Mouse (Mus musculus): ENCODE measurements around the gene Cped1. TPM values are rescaled to one million over a fixed set of nuclear protein-coding genes. Genes with fewer than 3 reads are reported as not detected.
A peak's percentile ranks its signal among the peaks of the same experiment; 100 is the strongest.

The Cped1 gene
- 10 to 100 TPM; 34.3 to 43.2 TPM for total RNA-seq (2021)
- long read RNA-seq, experiment 1, partial matches to known transcripts = 4 of 15 reads
- long read RNA-seq, experiment 1, other reads (novel, unspliced or antisense) = 10 of 15 reads
- long read RNA-seq, experiment 2, full-length matches to known transcripts = 5 of 17 reads
- long read RNA-seq, experiment 2, partial matches to known transcripts = 3 of 17 reads
- long read RNA-seq, experiment 2, other reads (novel, unspliced or antisense) = 9 of 17 reads

- DNase-seq = peak; percentile 86 to 90
Measured at GRCm38 (mm10) chr6:21985732-21986540, at the start of gene Cped1. Cped1 (plus strand) TSS chr6:21985916.

GRCm38 (mm10) chr6:21937981-21938635 is 47.6 kb upstream of the Cped1 start:
- no peak for DNase-seq

DNA sequence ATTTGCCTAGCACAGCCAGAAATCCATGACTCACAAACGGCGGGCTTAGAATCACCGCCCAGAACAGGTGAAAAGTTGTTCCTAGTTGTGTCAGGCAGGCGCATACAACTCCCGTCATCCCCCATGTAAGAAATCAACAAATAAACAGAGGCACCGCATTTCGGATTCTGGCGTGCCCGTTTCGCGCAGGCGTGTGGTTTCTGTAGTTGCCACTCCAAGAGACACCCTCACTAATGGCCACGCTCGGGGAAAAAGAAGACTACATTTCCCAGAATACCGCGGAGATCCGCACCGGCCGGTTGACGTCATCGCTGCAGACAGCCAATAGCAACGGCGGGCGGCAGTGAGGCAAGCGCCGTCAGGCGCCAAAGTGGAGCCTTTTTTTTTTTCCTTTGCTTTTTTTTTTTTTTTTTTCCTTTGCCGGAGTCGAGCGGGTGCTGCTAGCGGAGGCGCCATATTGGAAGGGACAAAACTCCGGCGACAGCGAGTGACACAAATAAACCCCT is 36.4 kb upstream of the Cped1 start, which contains the start of gene Ing3:
Gene Ing3, plus strand, starts transcription at position 346 of the 506 bp plus-strand sequence.
- DNase-seq = peak; percentile 97 to 98

DNA sequence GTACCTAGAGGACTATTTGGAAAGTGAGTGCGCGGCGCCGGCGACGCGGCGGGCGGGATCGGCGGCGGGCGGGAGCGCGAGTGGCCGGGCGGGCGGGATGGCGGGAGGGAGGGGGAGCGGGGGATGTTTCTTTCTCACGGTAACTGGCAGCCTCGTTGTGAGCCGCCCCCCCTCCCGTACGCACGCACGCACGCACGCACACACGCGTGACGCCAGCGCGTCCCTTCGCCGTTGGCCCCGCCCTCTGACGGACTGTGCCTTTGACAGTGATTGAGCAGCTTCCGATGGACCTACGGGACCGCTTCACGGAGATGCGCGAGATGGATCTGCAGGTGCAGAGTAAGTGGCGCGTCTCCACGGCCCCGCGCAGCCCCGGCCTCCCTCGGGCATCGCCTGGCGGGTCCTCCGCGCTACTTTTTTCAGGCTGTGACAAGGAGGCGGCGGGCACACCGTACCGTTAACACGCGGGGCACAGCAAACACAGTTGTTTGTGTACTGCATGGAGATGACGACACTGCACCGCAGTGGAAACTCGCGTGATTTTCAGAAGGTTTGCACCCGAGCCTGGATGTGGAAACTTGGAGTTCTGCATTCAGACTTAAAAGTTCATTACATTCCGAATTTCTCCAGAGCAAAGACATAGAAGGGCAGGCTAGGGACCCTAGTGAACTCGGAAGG is 35.8 kb upstream of the Cped1 start:
- DNase-seq = peak; percentile 97 to 99

DNA sequence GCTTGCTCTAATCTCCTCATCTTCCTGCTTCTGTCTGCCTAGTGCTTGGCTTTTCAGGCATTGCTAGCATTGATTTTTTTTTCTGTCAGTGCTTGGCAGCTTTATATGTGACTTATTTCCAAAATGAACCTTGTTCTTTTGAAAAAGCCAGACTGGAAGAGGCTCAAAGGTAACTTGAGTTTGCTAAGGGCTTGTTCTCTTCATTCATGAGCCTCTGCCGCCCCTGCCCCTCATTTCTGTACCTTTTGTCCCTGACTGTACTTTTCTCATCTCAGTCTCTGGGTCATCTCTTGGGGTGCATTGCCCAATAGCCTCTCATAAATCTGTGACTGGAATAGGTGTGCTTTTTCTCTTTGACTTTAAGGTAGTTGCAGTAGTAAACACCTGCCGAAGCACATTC is 35.0 kb upstream of the Cped1 start:
- DNase-seq = no peak

DNA sequence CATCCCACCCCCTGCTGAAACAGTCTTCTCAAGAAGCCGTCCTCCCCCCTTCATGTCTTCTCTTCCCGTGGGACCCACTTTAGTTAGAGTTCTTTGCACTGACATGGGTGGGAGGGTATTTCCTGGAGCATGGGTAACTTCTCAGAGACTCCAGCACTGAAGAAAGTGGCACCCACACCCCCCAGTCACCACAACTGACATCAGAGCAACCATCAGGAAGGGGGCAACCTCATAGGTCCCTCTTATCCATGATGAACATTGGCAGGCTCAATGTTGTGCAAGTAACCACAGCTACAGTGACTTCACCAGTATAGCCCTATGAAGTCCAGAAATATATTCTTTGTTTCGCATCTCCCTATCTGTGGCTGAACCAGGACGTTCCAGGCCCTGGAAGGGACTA is 30.2 kb upstream of the Cped1 start:
- no peak for DNase-seq

GRCm38 (mm10) chr6:21958922-21959321 is 26.8 kb upstream of the Cped1 start:
- no peak for DNase-seq

- no peak for DNase-seq
Measured at GRCm38 (mm10) chr6:21959909-21960308, 25.8 kb upstream of the Cped1 start.

GRCm38 (mm10) chr6:21977532-21977931 is 8.2 kb upstream of the Cped1 start:
- no peak for DNase-seq

DNA sequence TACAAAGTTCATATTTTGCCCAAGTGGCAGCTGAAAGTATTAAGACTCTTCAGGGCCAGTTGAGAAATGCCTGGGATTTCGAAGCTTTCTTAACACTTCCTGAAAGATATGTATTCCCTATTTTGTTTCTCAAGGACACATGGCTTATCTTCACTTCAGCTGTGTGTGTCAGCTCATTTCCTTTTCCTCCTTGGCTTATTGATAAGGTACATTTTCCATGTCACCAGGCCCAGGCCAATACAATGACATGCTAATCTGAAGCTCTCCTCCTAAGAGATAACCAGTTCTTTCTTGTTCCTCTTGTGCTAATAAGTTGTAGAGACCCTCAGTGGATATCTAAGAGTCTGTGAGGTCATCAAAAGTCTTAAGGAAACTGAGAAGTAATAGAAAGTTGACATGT is 4.6 kb upstream of the Cped1 start:
- DNase-seq = no peak

GRCm38 (mm10) chr6:21984990-21985731 is 555 bp upstream of the Cped1 start:
- DNase-seq = peak; percentile 46 to 82

- peak; percentile 59 to 62 for DNase-seq
Measured at GRCm38 (mm10) chr6:21986660-21987331, 1.1 kb downstream of the Cped1 start.

DNA sequence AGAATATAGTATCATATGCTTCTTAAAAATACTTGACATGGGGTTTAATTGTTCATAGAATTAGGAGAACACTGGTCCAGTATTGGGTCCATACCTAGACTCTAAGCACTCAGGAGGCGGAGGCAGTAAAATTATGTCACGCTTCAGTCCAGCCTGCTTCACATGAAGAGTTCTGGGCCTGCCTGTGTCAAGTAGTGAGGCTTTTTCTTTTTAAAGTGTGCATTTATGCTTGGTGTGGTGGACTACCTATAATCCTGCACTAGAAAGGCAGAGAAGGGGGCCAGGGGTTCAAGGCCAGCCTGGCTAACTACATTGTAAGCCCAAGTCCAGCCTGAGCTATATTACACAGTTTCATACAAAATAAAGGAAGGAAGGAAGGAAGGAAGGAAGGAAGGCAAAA is 1.8 kb downstream of the Cped1 start:
- peak in 1 of 2 experiments; percentile 14 for DNase-seq

DNA sequence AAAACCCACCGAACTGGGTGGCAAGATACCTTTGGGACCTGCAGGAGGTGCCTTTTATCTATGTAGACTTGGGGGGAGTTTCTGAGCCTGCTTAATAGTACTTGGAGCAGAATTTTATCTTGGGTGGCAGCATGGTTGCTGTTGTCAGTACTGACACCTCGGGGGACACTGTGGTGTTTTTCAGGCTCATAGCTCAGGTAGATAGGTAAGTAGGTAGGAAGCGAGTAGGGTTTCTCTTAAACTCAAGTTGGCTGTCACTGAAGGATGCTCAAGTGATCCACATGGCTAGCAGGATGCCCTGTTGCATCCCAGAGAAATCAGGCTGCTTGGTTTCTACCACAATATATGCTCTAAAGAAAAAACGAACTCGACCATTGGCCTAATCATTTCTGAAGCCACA is 2.6 kb downstream of the Cped1 start:
- no peak for DNase-seq

DNA sequence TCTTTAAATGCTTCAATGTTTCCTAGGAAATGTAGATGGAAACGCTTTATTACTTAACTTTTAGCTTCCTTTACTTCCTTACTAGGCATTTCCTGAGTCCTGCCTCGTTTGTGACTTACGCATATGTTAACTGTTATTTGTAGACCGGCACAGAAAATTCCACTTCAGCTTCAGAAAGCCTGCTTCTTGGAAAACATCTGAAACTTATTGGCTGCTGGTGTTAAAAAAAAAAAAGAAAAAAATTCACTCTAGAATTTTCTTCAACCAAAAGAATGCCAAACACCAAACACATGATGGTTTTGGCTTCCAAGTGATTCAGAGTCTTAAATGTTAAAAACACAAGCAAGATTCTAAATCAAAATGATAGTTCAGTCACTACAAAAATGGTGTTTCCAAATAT is 3.4 kb downstream of the Cped1 start:
- DNase-seq = no peak

DNA sequence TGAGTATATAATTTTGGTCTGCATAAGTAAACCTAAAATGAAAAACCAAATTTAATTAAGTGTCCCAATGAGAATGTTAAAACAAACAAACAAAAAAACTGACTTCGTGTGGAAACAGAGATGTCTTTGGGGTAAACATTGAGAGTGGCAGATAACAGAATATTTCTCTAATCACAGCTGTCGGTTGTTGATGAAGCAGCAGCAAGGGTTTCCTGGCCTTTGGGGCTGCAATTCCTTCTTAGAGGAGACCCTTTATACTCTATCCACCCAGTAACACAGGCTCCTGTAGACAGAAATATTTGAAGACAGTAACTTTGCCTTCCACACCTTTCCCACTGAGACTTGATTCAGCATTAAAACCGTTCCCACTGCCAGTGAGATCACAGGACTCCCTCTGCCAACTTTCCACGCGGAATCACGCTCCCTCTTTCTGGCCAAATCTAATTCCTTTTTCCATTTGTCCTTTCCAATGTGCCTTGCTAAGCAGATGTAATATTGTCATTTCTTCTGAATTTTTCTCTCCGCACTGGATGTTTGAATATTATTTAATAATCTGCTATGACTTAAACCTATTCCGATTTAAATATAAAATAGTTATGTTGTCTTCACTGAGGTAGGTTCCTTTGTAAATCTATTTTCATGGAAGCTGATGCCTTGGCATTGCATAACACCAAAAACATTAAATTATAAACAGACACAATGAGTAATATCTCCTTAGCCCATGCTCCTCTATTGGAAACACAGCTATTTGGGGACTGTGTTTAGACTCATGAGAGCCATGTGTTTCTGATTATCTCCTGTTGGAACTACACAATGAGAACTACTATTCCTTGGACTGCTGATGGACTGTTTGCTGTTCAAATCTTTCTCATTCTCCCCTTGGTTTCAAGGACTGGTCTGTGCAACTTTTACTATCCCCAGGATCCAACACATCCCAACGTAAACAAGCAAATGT is 4.7 kb downstream of the Cped1 start:
- DNase-seq = peak in 1 of 2 experiments; percentile 25

DNA sequence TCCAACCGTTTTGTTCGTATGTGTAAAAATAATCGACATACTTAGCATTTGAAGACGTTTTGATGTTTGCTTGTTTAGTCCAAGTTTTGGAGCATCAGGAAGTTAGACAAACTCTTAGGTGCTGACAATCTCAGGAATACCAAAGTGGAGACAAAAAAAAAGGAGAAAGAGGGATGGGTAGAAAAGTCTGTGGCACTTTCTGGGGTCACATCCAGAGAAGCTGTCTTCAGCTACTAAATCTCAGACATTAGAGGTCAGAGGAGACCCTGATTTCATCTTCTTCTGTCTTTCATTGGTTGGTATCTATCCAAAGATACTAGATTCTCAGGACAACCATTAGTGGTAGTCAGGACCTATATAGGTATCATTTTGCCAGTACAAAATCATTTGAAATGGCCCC is 5.4 kb downstream of the Cped1 start:
- DNase-seq = no peak

GRCm38 (mm10) chr6:21993070-21993469 is 7.4 kb downstream of the Cped1 start:
- DNase-seq = no peak

GRCm38 (mm10) chr6:21998131-21998530 is 12.4 kb downstream of the Cped1 start:
- DNase-seq = no peak

DNA sequence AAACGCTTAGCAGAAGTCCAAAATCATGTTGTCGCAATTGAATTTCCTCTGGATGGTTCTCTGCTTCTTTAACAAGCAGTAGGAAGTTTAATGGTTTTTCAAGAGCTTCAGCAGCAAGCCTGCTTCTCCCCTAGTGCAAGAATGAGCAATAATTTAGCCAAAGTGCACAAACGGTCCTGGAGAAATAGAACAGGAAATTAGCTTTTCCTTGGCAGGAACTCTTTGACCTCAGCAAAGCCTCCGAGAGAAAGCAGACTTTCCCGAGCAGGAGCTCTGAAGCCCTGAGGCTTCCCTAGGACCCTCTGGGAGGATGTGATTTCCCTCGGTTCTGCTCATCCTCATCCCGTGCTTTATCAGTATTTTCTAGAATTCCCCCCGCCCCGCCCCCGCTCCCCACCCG is 13.3 kb downstream of the Cped1 start:
- DNase-seq = peak in 1 of 2 experiments; percentile 13

Measured in adrenal gland, postnatal 36 days (tissue).